8 mouse cellular contexts compared by ENCODE assay signal in genomic region chr9:122310613-122311049, GRCm38 (mm10). TPM values are rescaled to one million over a fixed set of nuclear protein-coding genes. Genes with fewer than 3 reads are reported as not detected.
DNase-seq lines count a peak whose midpoint lies in the region; ATAC-seq lines count a peak whose summit lies in the region.

No protein-coding gene starts in this region.

- no peaks in the 10 kb centered on the region for H3K36me3 ChIP-seq in embryonic facial prominence, embryonic 11.5 days (replicated peaks; ENCODE audit: control insufficient read depth, insufficient read depth, low read depth, low read length)
- no peaks in the 10 kb centered on the region for H3K36me3 ChIP-seq in limb, embryonic 10.5 days
- H3K36me3 ChIP-seq in midbrain, embryonic 12.5 days = no peaks in the 10 kb centered on the region

- WGBS in embryonic facial prominence, embryonic 11.5 days = 1% methylated on average over 19 of the region's 19 CpGs
- 12% methylated on average over 19 of the region's 19 CpGs for WGBS in limb, embryonic 10.5 days
- 5% methylated on average over 19 of the region's 19 CpGs for WGBS in midbrain, embryonic 12.5 days

- H3K4me1 ChIP-seq in embryonic facial prominence, embryonic 11.5 days (ENCODE audit: control insufficient read depth, insufficient read depth, low read length) = no peaks in the 10 kb centered on the region; the same call in 1 of the 2 replicates
- H3K4me1 ChIP-seq in limb, embryonic 10.5 days = peaks cover 13% of the 10 kb centered on the region; the same call in 1 of the 2 replicates
- 0 out of 2 replicates have a peak, but pooled peaks cover 6% of the 10 kb centered on the region for H3K4me1 ChIP-seq in midbrain, embryonic 12.5 days

- DNase-seq in 3134 (ENCODE audit: extremely low read depth, insufficient read length, low spot score) = peak; percentile 88
- peak; percentile 87 for DNase-seq in adrenal gland, postnatal 25 days
- DNase-seq in embryonic facial prominence, embryonic 11.5 days (ENCODE audit: low spot score) = peak; percentile 91
- DNase-seq in heart, adult 11 months = peak; percentile 98
- peak; percentile 81 for DNase-seq in kidney, adult 11 months
- peak; percentile 91 for DNase-seq in limb, embryonic 10.5 days (ENCODE audit: low spot score)
- DNase-seq in skeletal muscle tissue, adult 2 months (ENCODE audit: low read depth, low spot score) = peak; percentile 78

- ATAC-seq in embryonic facial prominence, embryonic 11.5 days (replicated peaks; ENCODE audit: insufficient number of reproducible peaks, low FRiP score, low TSS enrichment, low read depth) = peak; percentile 84
- peak; percentile 89 for ATAC-seq in midbrain, embryonic 12.5 days (ENCODE audit: low FRiP score, low read depth)

- peak overlapping the region; percentile 17 for H3K4me3 ChIP-seq in embryonic facial prominence, embryonic 11.5 days (ENCODE audit: low read depth, low read length)
- peak overlapping the region; percentile 54 for H3K4me3 ChIP-seq in limb, embryonic 10.5 days
- H3K4me3 ChIP-seq in midbrain, embryonic 12.5 days = peak overlapping the region; percentile 40

- peak overlapping the region; percentile 30 for H3K4me2 ChIP-seq in embryonic facial prominence, embryonic 11.5 days (ENCODE audit: low read depth, low read length)
- peak overlapping the region; percentile 56 for H3K4me2 ChIP-seq in midbrain, embryonic 12.5 days (replicated peaks)

- peak overlapping the region; percentile 38 for H3K9ac ChIP-seq in embryonic facial prominence, embryonic 11.5 days (replicated peaks; ENCODE audit: low read length)
- H3K9ac ChIP-seq in midbrain, embryonic 12.5 days (replicated peaks) = peak overlapping the region; percentile 40

- no peaks in the 10 kb centered on the region for H3K9me3 ChIP-seq in embryonic facial prominence, embryonic 11.5 days (replicated peaks; ENCODE audit: control insufficient read depth, low read length)
- no peaks in the 10 kb centered on the region for H3K9me3 ChIP-seq in limb, embryonic 10.5 days (replicated peaks)
- H3K9me3 ChIP-seq in midbrain, embryonic 12.5 days = no peaks in the 10 kb centered on the region

- H3K27ac ChIP-seq in embryonic facial prominence, embryonic 11.5 days (replicated peaks; ENCODE audit: low read depth, low read length) = no peak overlapping the region
- peak overlapping the region; percentile 88 for H3K27ac ChIP-seq in limb, embryonic 10.5 days
- no peak overlapping the region for H3K27ac ChIP-seq in midbrain, embryonic 12.5 days (replicated peaks)

- no peaks in the 10 kb centered on the region for H3K27me3 ChIP-seq in embryonic facial prominence, embryonic 11.5 days (ENCODE audit: control insufficient read depth, insufficient read depth, low read length)
- H3K27me3 ChIP-seq in limb, embryonic 10.5 days (ENCODE audit: low read depth, poor library complexity, severe bottlenecking) = no peaks in the 10 kb centered on the region
- no peaks in the 10 kb centered on the region for H3K27me3 ChIP-seq in midbrain, embryonic 12.5 days

RNA-seq across cellular contexts. Expression of gene Ano10, which starts 16.4 kb away (rescaled TPM):
- total RNA-seq in adrenal gland, postnatal 25 days (2021) = 82.0 and 86.6 TPM in 2 replicates
- polyA plus RNA-seq in embryonic facial prominence, embryonic 11.5 days (2014; fragmentation: Nextera tagmentation; extraction: Ambion mirVana) = 35.2 and 40.1 TPM in 2 replicates
- polyA plus RNA-seq in limb, embryonic 10.5 days (2016; fragmentation: Nextera tagmentation; extraction: Ambion mirVana) = 18.0 and 26.2 TPM in 2 replicates
- polyA plus RNA-seq in midbrain, embryonic 12.5 days (2016; fragmentation: Nextera tagmentation; extraction: Ambion mirVana) = 42.4 and 44.7 TPM in 2 replicates

RNA-seq across cellular contexts. Expression of gene Abhd5, which starts 40.8 kb away (rescaled TPM):
- 67.2 and 78.4 TPM in 2 replicates for total RNA-seq in adrenal gland, postnatal 25 days (2021)
- 28.9 and 29.2 TPM in 2 replicates for polyA plus RNA-seq in embryonic facial prominence, embryonic 11.5 days (2014; fragmentation: Nextera tagmentation; extraction: Ambion mirVana)
- 18.0 and 20.3 TPM in 2 replicates for polyA plus RNA-seq in limb, embryonic 10.5 days (2016; fragmentation: Nextera tagmentation; extraction: Ambion mirVana)
- polyA plus RNA-seq in midbrain, embryonic 12.5 days (2016; fragmentation: Nextera tagmentation; extraction: Ambion mirVana) = 17.8 and 19.5 TPM in 2 replicates
